Mouse (Mus musculus): ENCODE results near the gene Gcm1.
"Not testable (repeated sequence)": the region's sequence is repeated elsewhere in the genome, so short reads cannot be mapped to it uniquely, and the experiment has no call there.

Gene Gcm1

DNA sequence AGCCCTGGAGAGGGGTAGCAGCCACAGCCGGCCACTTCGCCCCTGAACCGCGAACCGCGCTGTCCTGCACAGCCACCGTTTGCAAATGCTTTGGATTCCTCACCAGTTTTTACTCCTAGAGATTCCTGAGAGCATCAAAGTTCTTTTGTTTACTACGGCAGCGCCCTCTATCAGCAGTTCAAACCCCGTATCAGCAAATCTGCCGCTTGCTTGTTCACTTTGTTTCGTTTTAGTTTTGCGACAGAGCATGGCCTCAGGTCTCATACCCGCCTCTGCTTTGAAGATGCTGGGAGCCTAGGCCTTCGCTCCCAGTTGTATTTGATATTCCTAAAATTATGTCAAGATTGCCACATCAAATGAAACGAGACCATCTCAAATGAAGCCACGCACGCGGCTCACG lies 5.0 kb upstream of the Gcm1 start:
- no peak for DNase-seq (ENCODE audit: low spot score)

DNA sequence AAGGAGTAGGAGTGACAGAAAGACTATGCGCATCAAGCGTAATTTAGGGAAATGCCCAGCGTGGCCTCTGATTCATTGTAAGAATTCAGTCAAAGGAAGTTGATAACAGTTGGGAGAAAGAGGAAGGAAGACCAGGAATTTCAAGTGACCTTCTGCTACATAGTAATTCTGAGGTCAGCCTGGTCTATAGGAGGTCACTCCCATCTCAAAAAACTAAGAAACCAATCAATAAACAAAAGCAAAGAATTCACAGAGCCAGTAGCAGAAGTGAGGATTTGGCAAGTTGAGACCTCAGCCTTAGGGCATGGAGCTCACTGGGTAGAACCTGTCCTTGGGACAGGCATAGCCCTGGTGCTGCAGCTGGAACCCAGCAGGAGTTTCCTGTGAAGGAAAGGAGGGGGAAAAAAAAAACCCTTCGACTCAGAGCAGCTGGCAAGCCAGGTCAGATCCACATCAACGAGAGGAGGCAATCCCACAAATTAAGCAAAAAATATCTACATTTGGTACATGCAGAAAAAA lies 1.2 kb upstream of the Gcm1 start:
- DNase-seq (ENCODE audit: low spot score): no peak

DNA sequence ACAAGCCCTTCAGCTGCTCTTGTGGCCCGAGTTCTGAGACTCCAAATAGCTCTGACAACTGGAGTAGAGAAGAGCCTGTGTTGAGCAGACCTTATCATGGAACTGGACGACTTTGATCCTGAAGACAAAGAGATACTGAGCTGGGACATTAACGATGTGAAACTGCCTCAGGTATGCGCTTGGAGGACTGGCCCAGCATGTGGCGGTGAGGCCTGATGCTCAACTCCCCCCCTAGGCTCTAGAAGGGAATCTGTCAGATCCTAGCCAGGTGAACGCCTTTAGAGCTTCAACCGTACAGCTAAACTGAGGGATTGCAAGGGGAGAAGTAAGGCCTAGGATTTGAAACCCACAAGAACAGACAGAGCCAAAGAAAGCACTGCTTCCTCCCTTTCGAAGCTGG lies 2.1 kb downstream of the Gcm1 start:
- no peak for DNase-seq (ENCODE audit: low spot score)

DNA sequence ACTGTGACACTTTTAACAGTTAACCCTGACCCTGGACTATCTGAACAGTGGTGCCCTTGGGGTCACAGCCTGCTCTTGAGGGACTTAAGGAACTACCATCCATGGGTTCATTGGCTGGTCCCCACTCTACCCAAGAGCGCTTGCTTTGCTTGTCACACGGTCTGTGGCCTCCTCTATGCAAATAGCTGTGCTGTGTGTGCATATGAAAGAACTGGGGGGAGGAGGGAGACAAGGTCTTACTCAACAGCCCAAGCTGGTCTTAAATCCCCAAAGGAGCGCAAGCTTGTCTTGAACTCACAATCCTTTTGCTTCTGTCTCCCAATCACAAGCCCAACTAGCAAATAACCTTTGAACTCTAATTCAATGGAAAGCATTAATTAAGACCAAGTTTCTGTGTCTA lies 2.6 kb downstream of the Gcm1 start:
- no peak for DNase-seq (ENCODE audit: low spot score)

DNA sequence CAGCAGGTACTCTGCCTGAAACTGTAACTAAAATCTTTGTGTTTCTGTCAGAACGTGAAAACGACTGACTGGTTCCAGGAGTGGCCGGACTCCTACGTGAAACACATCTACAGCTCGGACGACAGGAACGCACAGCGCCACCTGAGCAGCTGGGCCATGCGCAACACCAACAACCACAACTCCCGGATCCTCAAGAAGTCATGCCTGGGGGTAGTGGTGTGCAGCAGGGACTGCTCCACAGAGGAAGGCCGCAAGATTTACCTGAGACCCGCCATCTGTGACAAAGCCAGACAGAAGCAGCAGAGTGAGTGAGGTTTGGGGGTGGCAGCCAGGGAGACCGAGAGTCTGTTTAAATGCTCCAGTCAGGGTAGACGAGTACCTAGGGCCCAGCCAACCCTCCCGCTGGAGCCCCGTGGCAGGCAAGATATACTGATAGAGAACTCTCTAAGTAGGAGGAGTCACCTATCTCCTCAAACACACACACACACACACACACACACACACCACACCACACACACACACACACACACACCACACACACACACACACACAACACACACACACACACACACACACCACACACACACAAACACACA lies 7.9 kb downstream of the Gcm1 start:
- DNase-seq (ENCODE audit: low spot score): no peak

DNA sequence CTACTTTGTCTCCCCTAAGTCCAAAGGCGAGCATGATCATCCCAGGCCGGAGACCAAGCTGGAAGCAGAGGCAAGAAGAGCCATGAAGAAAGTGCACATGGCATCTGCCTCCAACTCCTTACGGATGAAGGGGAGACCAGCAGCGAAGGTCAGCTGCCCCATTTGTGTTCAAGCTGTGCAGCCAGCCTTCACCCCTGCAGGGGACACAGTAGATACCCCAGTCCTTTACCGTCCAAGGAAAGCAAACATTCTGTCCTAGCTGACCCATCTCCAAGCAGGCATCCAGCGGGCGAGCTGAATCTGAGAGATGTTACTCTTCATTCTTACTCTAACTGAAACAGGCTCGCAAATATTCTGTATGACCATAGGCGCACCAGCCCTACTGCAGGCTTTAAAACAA lies 10.7 kb downstream of the Gcm1 start:
- DNase-seq (ENCODE audit: low spot score): no peak

DNA sequence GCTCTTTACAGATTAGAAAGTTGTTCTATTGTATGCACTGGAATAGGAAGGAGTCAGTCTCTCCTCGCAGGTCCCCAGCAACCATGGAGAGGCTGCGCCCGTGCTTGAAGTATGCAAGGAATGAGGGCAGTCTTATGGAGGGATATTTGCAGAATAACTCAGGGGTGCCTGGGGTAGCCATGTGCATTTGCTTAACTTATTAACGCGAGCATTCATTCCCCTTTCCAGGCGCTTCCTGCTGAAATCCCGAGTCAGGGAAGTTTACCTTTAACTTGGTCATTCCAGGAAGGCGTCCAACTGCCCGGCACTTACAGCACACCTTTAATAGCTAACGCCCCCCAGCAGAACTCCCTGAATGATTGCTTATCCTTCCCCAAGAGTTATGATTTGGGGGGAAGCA lies 12.4 kb downstream of the Gcm1 start:
- DNase-seq (ENCODE audit: low spot score): no peak

DNA sequence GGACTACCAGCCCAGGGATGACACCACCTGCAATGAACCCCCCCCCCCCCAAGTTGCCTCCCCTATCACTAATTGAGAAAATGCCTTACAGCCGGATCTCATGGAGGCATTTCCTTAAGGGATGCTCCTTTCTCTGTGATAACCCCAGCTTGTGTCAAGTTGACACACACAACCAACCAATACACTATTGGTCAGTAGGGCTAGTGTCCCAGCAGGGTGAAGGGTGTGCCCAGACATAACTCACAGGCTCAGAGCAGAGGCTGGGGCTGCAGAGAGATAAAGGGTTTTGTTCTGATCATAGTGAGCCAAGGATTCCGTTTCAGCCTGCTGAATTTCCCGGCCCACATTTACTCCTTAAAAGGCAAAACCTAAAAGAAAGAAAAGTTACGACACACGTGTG lies 18.8 kb downstream of the Gcm1 start:
- no peak for DNase-seq (ENCODE audit: low spot score)

DNA sequence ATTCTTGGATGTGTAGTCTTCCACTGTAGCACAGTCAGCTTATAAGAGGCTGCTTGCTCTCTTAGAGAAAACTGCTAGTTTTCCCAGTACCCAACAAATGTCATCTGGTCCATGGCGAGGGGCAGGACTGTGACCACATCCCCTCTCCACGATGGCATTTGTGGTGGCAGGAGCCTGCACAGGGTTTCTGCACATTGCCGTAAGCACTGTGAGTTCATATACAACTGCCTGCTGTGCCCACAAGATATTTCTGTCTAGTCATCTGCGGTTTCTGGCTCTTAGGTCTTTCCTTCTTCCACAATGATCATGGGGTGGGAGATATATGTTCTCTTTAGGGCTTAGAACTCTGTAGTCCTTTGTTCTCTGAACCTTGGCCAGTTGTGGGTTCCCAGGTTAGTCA lies 19.9 kb downstream of the Gcm1 start:
- DNase-seq (ENCODE audit: low spot score): no peak

DNA sequence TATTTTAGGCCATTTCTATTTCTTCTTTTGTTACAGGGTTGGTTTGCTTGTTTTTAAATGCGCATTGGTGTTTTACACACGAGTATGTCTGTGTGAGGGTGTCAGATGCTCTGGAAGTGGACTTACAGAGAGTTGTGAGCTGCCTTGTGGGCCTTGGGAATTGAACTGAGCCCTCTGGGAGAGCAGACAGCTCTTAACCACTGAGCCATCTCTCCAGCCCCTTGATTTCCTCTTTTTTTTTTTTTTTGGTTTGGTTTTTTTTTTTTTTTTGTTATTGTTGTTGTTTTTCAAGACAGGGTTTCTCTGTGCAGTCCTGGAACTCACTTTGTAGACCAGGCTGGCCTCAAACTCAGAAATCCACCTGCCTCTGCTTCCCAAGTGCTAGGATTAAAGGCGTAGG lies 21.6 kb downstream of the Gcm1 start:
- DNase-seq (ENCODE audit: low spot score): not testable (repeated sequence)

DNA sequence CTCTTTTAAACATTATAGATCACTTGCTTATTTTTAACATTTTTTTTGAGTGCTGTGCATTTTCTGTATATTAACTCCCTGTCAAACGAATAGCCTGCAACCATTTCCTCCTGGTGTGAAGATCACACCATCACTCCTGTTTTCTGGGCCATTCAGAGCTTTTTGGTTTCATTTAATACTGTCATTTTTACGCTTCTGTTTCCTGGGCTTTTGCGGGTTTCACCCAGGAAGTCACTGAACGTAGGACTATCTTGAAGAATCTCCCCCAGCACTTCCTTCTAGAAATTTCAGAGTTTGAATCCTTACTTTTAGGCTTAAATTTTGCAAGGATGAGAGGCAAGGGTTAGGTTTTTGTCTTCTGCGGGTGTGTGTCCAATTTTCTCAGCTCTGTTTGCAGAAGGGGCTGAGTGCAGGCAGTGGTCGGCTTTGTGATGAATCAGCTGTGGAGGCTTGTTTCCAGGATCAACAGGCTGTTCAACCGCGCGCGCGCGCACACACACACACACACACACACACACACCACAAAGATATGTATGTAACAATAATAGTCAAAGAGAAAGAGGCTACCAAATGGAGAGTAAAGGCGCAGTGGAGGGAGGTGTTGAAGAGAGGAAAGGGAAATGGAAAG lies 22.1 kb downstream of the Gcm1 start:
- no peak for DNase-seq (ENCODE audit: low spot score)

DNA sequence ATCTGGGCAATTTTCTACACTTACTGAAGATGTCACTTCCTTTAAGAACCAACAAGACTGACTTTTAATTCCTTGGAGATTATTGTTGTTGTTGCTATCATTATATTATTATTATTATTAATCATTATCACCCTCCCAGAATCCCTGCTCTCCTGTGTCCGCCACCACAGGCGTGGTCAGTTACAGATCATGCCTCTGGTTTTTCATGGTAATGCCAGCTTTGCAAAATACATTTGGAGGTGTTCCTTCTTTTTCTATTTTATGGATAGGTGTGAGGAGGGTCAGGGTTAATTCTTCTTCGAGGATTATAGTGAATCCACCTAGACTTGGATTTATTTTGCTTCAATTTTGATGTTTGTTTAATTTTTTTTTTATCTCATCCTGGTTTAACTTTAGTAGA lies 23.5 kb downstream of the Gcm1 start:
- no peak for DNase-seq (ENCODE audit: low spot score)

DNA sequence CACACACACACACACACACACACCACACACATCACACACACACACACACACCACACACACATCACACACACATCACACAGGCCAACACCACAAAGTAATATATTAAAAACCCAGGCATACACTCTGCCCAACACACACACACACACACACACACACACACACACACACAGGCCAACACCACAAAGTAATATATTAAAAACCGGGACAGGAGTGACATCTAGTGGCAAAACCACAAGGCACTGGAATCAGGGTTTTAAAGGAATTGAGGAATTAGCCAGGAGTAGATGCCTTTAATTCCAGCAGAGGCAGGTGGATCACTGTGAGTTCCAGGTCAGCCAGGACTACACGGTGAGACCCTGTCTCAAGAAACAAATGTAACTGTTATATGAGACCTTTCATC lies 26.5 kb downstream of the Gcm1 start:
- no peak for DNase-seq (ENCODE audit: low spot score)

DNA sequence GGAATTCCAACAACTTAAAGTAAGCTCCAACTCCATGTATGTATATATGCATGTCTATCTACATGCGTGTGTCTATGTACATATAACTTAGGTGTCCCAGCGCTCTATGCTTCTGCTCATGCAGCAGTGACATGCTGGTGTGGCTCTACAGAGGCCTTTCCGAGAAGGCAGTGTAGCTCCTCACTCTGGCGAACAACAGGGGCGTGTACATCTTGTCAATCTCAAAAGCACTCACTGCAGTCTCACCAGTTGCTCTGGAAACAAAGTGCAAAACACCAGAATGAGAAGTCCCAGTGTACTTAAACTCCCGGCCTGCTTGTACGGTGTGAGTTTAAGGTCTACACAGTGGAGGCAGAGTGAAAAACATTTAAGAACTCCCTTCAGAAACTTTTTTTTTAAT lies 30.1 kb downstream of the Gcm1 start:
- DNase-seq (ENCODE audit: low spot score): no peak

DNA sequence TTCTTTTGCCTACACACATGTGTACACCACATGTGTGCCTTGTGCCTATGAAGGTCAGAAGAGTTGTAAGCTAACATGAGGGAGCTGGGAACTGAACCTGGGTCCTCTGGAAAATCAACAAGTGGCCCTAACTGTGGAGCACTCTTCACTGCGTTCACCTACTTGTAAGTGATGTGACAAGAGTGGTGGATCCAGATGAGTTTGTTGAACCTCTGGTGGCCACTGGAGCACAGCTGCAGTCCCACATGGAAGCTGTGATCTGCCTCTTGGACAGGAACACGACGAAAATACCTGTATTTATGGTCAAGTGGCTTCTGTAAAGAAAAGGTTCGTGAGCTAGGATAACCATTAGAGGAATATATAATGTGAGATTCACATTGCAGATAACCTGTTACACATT lies 32.6 kb downstream of the Gcm1 start:
- DNase-seq (ENCODE audit: low spot score): no peak

DNA sequence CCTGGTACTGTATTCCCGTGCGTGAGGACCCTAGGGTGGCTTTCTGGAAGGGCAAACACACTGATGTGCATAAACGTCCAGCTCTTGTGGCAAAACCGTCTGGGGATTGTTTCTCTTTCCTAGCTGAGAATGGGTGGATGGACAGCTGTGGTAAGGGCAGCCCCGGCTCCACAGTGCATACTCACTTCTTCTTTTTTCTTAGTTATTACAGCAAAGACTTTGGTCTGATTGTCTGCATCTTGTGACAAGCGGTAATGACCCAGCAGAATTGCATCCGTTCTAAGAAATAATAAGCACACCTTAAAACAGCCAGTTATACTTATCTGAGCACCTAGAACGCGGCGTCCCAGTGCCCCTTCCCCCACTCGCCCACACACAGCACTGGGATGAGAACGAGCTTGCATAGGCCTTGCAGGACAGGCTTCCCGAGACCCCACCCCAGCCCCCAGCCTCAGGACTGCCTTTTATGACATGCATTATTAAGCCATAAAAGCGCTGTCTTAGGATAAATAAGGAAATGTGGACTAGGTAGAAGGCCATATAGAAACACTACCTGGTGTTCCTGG lies 34.1 kb downstream of the Gcm1 start:
- no peak for DNase-seq (ENCODE audit: low spot score)

DNA sequence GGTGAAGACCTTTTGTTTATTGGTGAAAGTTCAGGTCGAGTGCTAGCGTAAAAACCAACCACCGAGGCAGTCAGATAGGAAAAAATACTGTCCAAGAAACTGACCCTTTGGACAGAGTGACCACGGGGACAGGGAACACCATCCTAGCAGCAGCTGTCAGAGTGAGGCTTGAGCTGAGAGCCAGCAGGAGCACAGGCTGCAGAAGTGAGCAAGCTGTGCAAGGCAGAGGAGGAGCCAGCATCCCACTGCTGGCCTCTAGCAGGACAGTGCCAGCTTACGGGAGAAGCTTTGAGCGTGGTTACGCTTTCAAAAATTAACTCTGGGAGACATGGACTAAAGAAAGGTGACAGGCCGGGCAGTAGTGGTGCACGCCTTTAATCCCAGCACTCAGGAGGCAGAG lies 36.0 kb downstream of the Gcm1 start:
- no peak for DNase-seq (ENCODE audit: low spot score)

DNA sequence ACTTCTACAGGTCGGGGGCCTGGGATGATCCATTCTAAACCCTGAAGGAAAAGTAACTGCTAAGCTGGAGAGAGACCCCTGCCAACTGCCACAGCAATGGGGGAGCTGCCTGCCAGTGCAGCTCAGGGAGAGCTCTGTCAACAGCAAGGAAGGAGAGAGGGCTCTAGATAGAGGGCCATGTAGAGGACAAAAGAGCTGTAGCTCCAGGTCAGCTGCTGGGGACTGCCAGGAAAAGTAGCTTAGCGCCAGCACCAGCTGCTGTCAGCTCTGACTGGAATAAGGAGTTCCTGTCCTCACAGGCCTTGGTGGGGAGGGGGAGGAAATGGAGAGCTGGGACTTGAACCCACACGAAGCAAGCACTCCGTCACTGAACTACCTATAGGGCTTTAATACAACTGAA lies 36.8 kb downstream of the Gcm1 start:
- DNase-seq (ENCODE audit: low spot score): no peak

DNA sequence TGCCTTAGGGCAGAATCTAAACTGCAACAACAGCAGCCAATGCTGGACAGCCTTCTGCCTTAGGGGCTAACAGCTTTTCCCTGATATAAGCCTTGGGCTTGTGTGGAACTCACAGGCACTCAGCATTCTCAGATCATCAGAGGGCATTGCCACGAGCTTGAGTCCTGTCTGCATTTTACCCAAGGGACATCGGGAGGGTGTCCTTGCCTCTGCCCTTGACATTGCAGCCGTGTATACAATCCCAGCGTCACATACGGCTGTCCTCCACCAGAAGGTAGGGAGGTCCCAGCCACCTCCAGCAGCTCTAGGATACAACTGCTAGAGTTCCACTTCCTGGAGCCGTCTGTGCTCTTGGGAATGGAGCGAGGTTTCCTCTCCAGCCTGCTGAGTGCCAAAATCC lies 37.2 kb downstream of the Gcm1 start:
- no peak for DNase-seq (ENCODE audit: low spot score)

DNA sequence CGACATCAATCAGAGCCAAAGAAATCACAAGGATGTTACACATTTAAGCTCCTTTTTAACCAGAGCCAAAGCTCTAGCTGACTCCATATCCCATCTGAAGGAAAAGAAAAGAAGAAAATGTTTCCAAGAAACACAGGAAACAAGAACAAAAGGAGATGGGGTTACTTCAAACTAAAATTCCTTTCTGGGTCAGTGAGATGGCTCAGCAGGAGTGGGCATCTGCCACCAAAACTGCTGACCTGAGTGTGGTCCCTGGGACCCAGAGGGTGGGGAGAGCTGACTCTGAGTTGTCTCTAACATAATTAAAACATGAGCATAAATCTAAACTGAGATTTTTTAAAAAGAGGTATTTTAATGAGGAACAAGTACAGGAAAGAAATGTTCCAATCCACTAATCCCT lies 38.2 kb downstream of the Gcm1 start:
- DNase-seq (ENCODE audit: low spot score): no peak

DNA sequence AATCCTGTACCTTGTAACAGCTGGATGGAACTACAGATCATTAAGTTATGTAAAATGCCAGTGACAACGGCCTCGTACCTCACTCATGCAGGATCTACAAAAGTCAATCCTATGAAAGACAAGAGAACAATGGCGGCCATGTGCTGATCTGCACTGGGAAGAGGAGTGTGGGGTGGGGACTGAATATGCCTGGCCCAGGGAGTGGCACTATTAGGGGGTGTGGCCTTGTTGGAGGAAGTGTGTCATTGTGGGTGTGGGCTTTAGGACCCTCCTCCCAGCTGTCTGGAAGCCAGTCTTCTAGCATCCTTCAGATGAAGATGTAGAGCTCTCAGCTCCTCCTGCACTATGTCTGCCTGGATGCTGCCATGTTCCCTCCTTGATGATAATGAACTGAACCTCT lies 38.9 kb downstream of the Gcm1 start:
- DNase-seq (ENCODE audit: low spot score): no peak

DNA sequence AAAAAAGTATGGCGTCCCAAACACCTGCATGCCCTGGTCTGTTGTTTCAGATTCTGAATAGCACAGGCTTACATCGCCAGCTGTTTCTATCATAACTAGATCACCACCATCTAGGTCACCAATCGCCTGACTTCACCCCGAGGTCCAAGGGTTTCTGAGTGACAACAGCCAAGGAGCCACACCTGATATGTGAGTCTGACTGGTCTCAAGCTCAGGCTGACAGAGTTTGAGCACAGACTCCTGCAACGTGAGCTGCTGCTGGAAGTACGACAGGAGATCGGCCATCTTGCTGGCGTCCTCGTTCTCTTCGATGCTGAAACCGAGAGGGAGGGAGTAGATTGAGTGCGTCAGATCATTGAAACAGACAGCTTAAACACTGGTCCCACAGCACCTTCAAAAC lies 44.0 kb downstream of the Gcm1 start:
- DNase-seq (ENCODE audit: low spot score): no peak

DNA sequence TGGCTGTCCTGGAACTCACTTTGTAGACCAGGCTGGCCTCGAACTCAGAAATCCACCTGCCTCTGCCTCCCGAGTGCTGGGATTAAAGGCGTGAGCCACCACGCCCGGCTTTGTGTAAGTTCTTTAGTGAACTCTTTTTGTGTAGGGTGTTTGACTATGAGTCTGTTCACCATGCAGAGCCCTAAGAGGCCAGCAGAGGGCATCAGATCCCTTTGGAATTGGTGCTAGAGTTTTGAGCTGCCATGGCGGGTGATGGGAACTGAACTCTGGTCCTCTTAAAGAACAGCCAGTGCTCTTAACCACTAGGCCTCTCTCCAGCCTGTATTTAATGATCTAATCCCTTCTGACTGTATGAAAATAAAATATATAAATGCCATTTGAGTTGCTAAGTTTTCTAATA lies 44.7 kb downstream of the Gcm1 start:
- DNase-seq (ENCODE audit: low spot score): no peak

DNA sequence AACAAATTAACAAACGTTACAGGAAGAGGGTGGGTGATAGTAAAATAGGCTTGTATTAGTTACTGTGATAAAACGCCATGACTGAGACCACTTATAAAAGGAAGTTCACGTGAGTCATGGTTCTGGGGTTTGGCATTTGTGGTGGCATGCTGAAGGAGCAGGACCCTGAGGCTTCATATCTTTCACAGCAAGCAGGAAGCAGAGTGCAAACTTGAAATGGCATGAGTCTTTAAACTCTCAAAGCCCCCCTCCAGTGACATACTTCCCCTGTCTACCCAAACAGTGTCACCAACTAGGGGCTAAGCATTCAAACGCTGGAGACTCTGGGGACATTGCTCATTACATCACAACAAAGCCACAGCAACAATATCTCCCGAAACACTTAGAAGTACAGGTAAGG lies 49.2 kb downstream of the Gcm1 start:
- DNase-seq (ENCODE audit: low spot score): no peak

Data from ovary, postnatal 10 days (tissue).